Mouse (Mus musculus): Measurements from ENCODE around the gene Cfap70. TPM values are rescaled to one million over a fixed set of nuclear protein-coding genes. Genes with fewer than 3 reads are reported as not detected.

Gene Cfap70
- polyA plus RNA-seq, 1 experiment from 2014 or later, result 0.98 TPM

GRCm38 (mm10) chr14:20397220-20397619 lies 54.8 kb downstream of the Cfap70 start:
- WGBS, result 75% methylated on average over 9 of the region's 9 CpGs
- Histone ChIP-seq H3K4me2 (ENCODE audit: low read length) (no peak overlapping the region), H3K9ac (ENCODE audit: low read length) (no peak overlapping the region), H3K36me3 (ENCODE audit: control insufficient read depth, insufficient read depth, low read length) (no peaks in the 10 kb centered on the region), H3K27me3 (replicated peaks; ENCODE audit: control insufficient read depth, insufficient read depth, low read length) (no peaks in the 10 kb centered on the region), H3K4me3 (ENCODE audit: low read depth, low read length) (no peak overlapping the region), H3K27ac (ENCODE audit: low read depth, low read length) (no peak overlapping the region), H3K4me1 (ENCODE audit: control insufficient read depth, insufficient read depth, low read length) (no peaks in the 10 kb centered on the region), H3K9me3 (replicated peaks; ENCODE audit: control insufficient read depth, low read length) (no peaks in the 10 kb centered on the region)
- ATAC-seq (no peak), DNase-seq (ENCODE audit: low spot score) (no peak)

GRCm38 (mm10) chr14:20393205-20393913 lies 58.7 kb downstream of the Cfap70 start, which contains the start of gene Mrps16:
TSS of gene Mrps16 (minus strand) at chr14:20393634.
- H3K4me3 ChIP-seq (ENCODE audit: low read depth, low read length), result peak within 1 kb of the TSS; percentile 66
- peak within 1 kb of the TSS; percentile 62 for H3K4me2 ChIP-seq (ENCODE audit: low read length)
- H3K36me3 ChIP-seq (ENCODE audit: control insufficient read depth, insufficient read depth, low read length), result peaks cover 16% of the 10 kb centered on the region
- no peaks in the 10 kb centered on the region for H3K27me3 ChIP-seq (replicated peaks; ENCODE audit: control insufficient read depth, insufficient read depth, low read length)
- peak within 1 kb of the TSS; percentile 77 for H3K27ac ChIP-seq (ENCODE audit: low read depth, low read length)
- DNase-seq (ENCODE audit: low spot score) (peak; percentile 98), ATAC-seq (peak; percentile 95)
- H3K4me1 ChIP-seq (ENCODE audit: control insufficient read depth, insufficient read depth, low read length), result no peaks in the 10 kb centered on the region
- under 1% methylated on average over 68 of the region's 68 CpGs for WGBS
- peak within 1 kb of the TSS; percentile 92 for H3K9ac ChIP-seq (ENCODE audit: low read length)
- no peaks in the 10 kb centered on the region for H3K9me3 ChIP-seq (replicated peaks; ENCODE audit: control insufficient read depth, low read length)

GRCm38 (mm10) chr14:20392326-20392725 lies 59.7 kb downstream of the Cfap70 start:
- no peak for ATAC-seq
- 90% methylated on average over 4 of the region's 4 CpGs for WGBS
- H3K27me3 ChIP-seq (replicated peaks; ENCODE audit: control insufficient read depth, insufficient read depth, low read length), result no peaks in the 10 kb centered on the region
- peaks cover 7% of the 10 kb centered on the region for H3K4me1 ChIP-seq (ENCODE audit: control insufficient read depth, insufficient read depth, low read length)
- H3K9me3 ChIP-seq (replicated peaks; ENCODE audit: control insufficient read depth, low read length), result no peaks in the 10 kb centered on the region
- H3K4me2 ChIP-seq (ENCODE audit: low read length), result no peak overlapping the region
- no peak overlapping the region for H3K4me3 ChIP-seq (ENCODE audit: low read depth, low read length)
- no peak overlapping the region for H3K9ac ChIP-seq (ENCODE audit: low read length)
- DNase-seq (ENCODE audit: low spot score), result no peak
- H3K36me3 ChIP-seq (ENCODE audit: control insufficient read depth, insufficient read depth, low read length), result peaks cover 16% of the 10 kb centered on the region
- H3K27ac ChIP-seq (ENCODE audit: low read depth, low read length), result no peak overlapping the region

- DNase-seq (ENCODE audit: low spot score) (no peak), ATAC-seq (no peak)
- Histone ChIP-seq H3K4me3 (ENCODE audit: low read depth, low read length) (peak overlapping the region; percentile 62), H3K27me3 (replicated peaks; ENCODE audit: control insufficient read depth, insufficient read depth, low read length) (no peaks in the 10 kb centered on the region), H3K9ac (ENCODE audit: low read length) (peak overlapping the region; percentile 76), H3K4me1 (ENCODE audit: control insufficient read depth, insufficient read depth, low read length) (peaks cover 18% of the 10 kb centered on the region), H3K9me3 (replicated peaks; ENCODE audit: control insufficient read depth, low read length) (no peaks in the 10 kb centered on the region), H3K27ac (ENCODE audit: low read depth, low read length) (peak overlapping the region; percentile 74; the same call in 1 of the 2 replicates), H3K36me3 (ENCODE audit: control insufficient read depth, insufficient read depth, low read length) (peaks cover 36% of the 10 kb centered on the region), H3K4me2 (ENCODE audit: low read length) (peak overlapping the region; percentile 76)
- WGBS, result 84% methylated on average over 8 of the region's 8 CpGs
Measured at GRCm38 (mm10) chr14:20389446-20390079, 62.5 kb downstream of the Cfap70 start.

- Histone ChIP-seq H3K9me3 (replicated peaks; ENCODE audit: control insufficient read depth, low read length) (no peaks in the 10 kb centered on the region), H3K4me3 (ENCODE audit: low read depth, low read length) (peak within 1 kb of the TSS; percentile 62), H3K27ac (ENCODE audit: low read depth, low read length) (peak within 1 kb of the TSS; percentile 74; the same call in 1 of the 2 replicates), H3K9ac (ENCODE audit: low read length) (peak within 1 kb of the TSS; percentile 76), H3K27me3 (replicated peaks; ENCODE audit: control insufficient read depth, insufficient read depth, low read length) (no peaks in the 10 kb centered on the region), H3K36me3 (ENCODE audit: control insufficient read depth, insufficient read depth, low read length) (peaks cover 45% of the 10 kb centered on the region), H3K4me2 (ENCODE audit: low read length) (peak within 1 kb of the TSS; percentile 76), H3K4me1 (ENCODE audit: control insufficient read depth, insufficient read depth, low read length) (peaks cover 18% of the 10 kb centered on the region)
- DNase-seq (ENCODE audit: low spot score) (peak; percentile 95), ATAC-seq (peak; percentile 73)
- WGBS, result under 1% methylated on average over 58 of the region's 59 CpGs
Measured at GRCm38 (mm10) chr14:20388441-20389129, 63.4 kb downstream of the Cfap70 start, which contains the start of gene Dnajc9. TSS of gene Dnajc9 (minus strand) at chr14:20388910.

DNA sequence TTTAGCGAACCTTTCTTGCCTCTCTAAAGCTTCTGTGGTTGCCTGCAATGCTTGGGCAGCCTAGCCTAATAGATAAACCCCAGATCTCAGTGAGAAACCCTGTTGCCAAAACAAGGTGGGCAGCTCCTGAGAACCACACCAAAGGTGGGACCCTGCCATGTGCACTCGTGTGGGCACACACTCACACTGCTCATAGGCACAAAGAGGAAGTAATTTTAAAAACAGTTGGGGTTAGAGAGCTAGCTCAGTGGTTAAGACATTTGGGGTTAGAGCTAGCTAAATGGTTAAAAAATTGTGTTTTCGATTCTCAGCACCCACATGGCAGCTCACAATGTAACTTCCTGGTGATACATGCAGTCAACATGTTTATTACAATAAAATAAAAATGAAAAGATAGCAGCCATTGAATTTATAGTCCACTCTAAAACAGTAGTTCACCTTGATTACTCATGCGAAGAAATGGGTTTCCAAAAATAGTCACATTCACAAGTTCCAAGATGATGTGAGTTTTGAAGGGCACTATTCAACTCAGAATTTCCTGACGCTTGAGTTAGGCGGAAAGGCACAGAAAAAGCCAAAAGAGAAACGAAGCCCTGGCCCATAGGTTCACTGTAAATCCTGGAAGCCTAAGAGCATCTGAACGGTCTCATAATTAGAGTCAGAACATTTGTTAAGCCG lies 72.1 kb downstream of the Cfap70 start:
- ATAC-seq (no peak), DNase-seq (ENCODE audit: low spot score) (no peak)
- 89% methylated on average over 9 of the region's 9 CpGs for WGBS
- no peaks in the 10 kb centered on the region for H3K4me1 ChIP-seq (ENCODE audit: control insufficient read depth, insufficient read depth, low read length)
- no peak overlapping the region for H3K4me3 ChIP-seq (ENCODE audit: low read depth, low read length)
- H3K27me3 ChIP-seq (replicated peaks; ENCODE audit: control insufficient read depth, insufficient read depth, low read length), result no peaks in the 10 kb centered on the region
- H3K4me2 ChIP-seq (ENCODE audit: low read length), result no peak overlapping the region
- no peaks in the 10 kb centered on the region for H3K9me3 ChIP-seq (replicated peaks; ENCODE audit: control insufficient read depth, low read length)
- no peak overlapping the region for H3K27ac ChIP-seq (ENCODE audit: low read depth, low read length)
- no peak overlapping the region for H3K9ac ChIP-seq (ENCODE audit: low read length)
- H3K36me3 ChIP-seq (ENCODE audit: control insufficient read depth, insufficient read depth, low read length), result peaks cover 69% of the 10 kb centered on the region

DNA sequence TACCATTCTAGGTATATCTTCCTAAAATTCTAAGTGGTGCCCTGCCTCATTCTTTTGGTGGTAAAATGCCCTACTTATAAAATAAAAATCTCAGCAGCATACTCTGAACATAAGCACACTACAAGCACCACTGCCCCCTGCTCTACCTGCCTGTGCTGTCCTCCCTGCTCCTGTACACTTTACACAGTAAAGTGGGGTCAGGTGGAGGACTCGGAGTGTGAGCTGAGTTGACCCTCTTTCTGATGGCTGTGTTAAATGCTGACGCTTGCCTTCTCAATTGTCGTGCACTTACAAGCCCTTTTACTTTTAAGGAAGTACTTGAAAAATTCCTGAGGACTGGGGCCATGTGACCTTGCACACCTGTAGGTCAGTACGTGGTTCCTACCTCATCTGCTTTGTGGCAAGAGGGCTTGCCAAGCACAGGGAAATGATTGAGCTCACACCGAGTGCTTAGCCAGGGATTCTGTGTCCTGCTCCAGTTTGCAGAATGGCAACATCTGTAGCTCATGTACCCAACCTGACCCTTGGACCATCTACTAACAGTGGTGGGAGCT lies 72.9 kb downstream of the Cfap70 start:
- H3K27me3 ChIP-seq (replicated peaks; ENCODE audit: control insufficient read depth, insufficient read depth, low read length), result no peaks in the 10 kb centered on the region
- H3K4me1 ChIP-seq (ENCODE audit: control insufficient read depth, insufficient read depth, low read length), result no peaks in the 10 kb centered on the region
- DNase-seq (ENCODE audit: low spot score) (no peak), ATAC-seq (no peak)
- no peak overlapping the region for H3K9ac ChIP-seq (ENCODE audit: low read length)
- H3K9me3 ChIP-seq (replicated peaks; ENCODE audit: control insufficient read depth, low read length), result no peaks in the 10 kb centered on the region
- peaks cover 66% of the 10 kb centered on the region for H3K36me3 ChIP-seq (ENCODE audit: control insufficient read depth, insufficient read depth, low read length)
- H3K27ac ChIP-seq (ENCODE audit: low read depth, low read length), result no peak overlapping the region
- 91% methylated on average over 5 of the region's 5 CpGs for WGBS
- H3K4me3 ChIP-seq (ENCODE audit: low read depth, low read length), result no peak overlapping the region
- H3K4me2 ChIP-seq (ENCODE audit: low read length), result no peak overlapping the region

DNA sequence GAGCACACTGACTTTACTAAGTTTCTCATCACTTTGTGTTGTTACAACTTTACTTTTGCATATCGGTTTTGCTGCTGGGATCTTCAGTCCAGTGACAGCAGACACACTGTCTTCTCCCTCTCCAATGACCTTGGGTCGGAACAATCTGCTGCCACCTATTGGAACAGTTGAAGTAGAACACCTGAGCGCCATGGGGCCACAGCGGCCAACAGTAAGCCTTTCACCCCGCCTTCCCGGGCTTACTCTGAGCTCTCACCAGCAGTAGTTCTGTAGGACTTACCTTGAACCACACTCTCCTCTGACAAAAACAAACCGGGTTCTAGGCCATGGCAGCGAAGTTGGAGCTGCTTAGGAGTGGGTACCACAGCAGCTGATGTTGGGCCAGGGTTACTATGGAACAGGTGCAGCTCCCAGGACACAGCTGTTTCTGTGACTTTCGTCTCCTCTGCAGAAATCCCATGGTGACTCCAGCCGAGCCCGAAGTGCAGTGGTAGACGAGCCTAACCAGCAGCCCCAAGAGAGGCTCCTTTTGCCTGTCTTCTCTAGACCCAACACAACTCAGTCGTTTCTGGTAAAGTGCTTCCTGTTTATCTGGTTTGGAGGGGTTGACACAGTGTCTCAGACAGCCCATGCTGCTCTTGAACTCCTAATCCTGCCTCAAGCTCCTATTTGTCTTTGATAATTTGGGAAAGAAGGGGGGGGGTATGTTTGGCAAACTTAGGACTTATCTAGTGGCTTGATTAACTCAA lies 73.5 kb downstream of the Cfap70 start:
- 35% methylated on average over 13 of the region's 13 CpGs for WGBS
- H3K9me3 ChIP-seq (replicated peaks; ENCODE audit: control insufficient read depth, low read length), result no peaks in the 10 kb centered on the region
- no peaks in the 10 kb centered on the region for H3K4me1 ChIP-seq (ENCODE audit: control insufficient read depth, insufficient read depth, low read length)
- DNase-seq (ENCODE audit: low spot score), result peak; percentile 34
- H3K9ac ChIP-seq (ENCODE audit: low read length), result no peak overlapping the region
- H3K4me2 ChIP-seq (ENCODE audit: low read length), result no peak overlapping the region
- ATAC-seq, result peak; percentile 72; the same call in 1 of the 2 replicates
- no peak overlapping the region for H3K4me3 ChIP-seq (ENCODE audit: low read depth, low read length)
- H3K27ac ChIP-seq (ENCODE audit: low read depth, low read length), result no peak overlapping the region
- H3K27me3 ChIP-seq (replicated peaks; ENCODE audit: control insufficient read depth, insufficient read depth, low read length), result no peaks in the 10 kb centered on the region
- H3K36me3 ChIP-seq (ENCODE audit: control insufficient read depth, insufficient read depth, low read length), result peaks cover 64% of the 10 kb centered on the region
